Mouse (Mus musculus) lung, postnatal 0 days (tissue): Measurements from ENCODE around the gene Foxm1.

Experiments
- CTCF ChIP-seq: IDR thresholded peaks from 2 replicates; pipeline ENCODE4 v1.5.1; 2016; ENCODE audit warnings: antibody characterized with exemption, mild to moderate bottlenecking
- EP300 ChIP-seq: IDR thresholded peaks from 2 replicates; pipeline ENCODE4 v1.6.1; 2016; ENCODE audit warnings: antibody characterized with exemption, mild to moderate bottlenecking, control low read depth

GRCm38 (mm10) chr6:128385026-128385425 lies 22.3 kb downstream of the Foxm1 start:
- TF ChIP-seq CTCF (no peak), EP300 (no peak)
